Mouse (Mus musculus): ENCODE data around the gene Ebf4.

DNA sequence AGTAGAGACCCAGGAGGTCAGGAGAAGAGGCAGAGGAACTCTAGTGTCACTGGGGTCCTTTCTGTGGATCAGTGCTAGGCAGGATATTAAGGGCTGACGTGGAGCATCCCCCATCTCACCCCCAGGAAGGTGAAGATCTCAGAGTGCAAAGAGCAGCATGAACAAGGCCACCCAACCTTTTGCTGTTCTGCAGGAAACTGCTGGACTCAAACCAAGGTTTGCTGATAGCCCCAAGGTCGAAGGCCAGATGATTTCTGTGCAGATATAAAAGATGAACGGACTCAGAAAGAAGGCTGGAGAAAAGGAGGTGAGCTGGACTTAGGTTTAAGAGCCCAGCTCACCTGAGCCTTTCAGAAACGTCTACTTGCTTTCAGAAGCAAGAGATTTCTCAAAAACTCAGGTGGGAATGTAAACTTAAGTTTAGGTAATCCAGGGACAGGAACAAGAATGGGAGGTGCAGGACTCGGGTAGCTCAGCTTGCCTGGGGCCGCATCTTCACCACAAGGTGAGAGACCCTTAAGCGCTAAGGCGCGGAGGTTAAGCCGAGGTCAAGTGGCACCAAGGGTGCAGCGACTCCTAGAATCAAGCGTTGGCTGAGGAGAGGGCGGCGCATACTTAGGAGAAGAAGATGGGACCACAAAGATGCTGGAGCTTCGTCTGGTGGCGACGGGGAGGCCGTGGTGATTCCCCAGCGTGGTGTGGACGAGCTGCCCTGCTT is 592 bp upstream of the Ebf4 start:
- TF ChIP-seq CTCF (IDR thresholded peaks at IDR 0.05; ENCODE audit: low read depth) (no peak), EP300 (optimal IDR thresholded peaks at IDR 0.05) (no peak)

Data from stomach, postnatal 0 days (tissue).